Mouse (Mus musculus): ENCODE results near the gene Adam1a. TPM values are rescaled to one million over a fixed set of nuclear protein-coding genes. Genes with fewer than 3 reads are reported as not detected.
"Not testable (repeated sequence)": the region's sequence is repeated elsewhere in the genome, so short reads cannot be mapped to it uniquely, and the experiment has no call there.

Gene Adam1a
- polyA plus RNA-seq, 1 experiment, result 18.9 TPM

- Histone ChIP-seq H3K4me1 (ENCODE audit: control insufficient read depth, insufficient read depth, low read length) (peaks cover 4% of the 10 kb centered on the region; the same call in 1 of the 2 replicates), H3K4me3 (ENCODE audit: insufficient read depth, low read length) (no peak overlapping the region), H3K27ac (ENCODE audit: insufficient read depth, low read length) (no peak overlapping the region)
- TF ChIP-seq POLR2A (IDR thresholded peaks at IDR 0.05; ENCODE audit: extremely low read depth, insufficient read depth, low read length), result no peak
- TF ChIP-seq CTCF (IDR thresholded peaks at IDR 0.05; ENCODE audit: extremely low read depth, insufficient read depth, low read length), result peak; percentile 22; the same call in 1 of the 2 replicates
These were observed 4.0 kb downstream of the Adam1a start for GRCm38 (mm10) chr5:121541235-121541634.

DNA sequence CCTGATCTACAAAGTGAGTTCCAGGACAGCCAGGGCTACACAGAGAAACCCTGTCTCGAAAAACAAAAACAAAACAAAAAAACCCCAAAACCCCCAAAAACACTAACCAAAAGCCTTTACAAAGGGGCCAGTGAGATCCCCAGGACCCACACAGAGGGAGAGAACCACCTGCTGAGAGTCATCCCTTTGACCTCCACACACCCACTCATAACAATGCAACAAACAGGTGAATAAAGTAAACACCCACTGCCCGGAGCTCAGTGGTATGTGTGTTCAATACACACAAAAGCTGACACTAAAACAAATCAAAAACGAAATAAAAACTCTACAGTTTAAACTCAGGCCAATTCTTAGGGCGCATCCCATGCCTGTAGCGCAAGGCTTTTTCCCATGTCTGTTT is 5.2 kb downstream of the Adam1a start:
- TF ChIP-seq POLR2A (IDR thresholded peaks at IDR 0.05; ENCODE audit: extremely low read depth, insufficient read depth, low read length), result no peak
- no peak for TF ChIP-seq CTCF (IDR thresholded peaks at IDR 0.05; ENCODE audit: extremely low read depth, insufficient read depth, low read length)
- Histone ChIP-seq H3K27ac (ENCODE audit: insufficient read depth, low read length) (no peak overlapping the region), H3K4me3 (ENCODE audit: insufficient read depth, low read length) (no peak overlapping the region), H3K4me1 (ENCODE audit: control insufficient read depth, insufficient read depth, low read length) (peaks cover 4% of the 10 kb centered on the region; the same call in 1 of the 2 replicates)

- no peak overlapping the region for H3K4me3 ChIP-seq (ENCODE audit: insufficient read depth, low read length)
- TF ChIP-seq POLR2A (IDR thresholded peaks at IDR 0.05; ENCODE audit: extremely low read depth, insufficient read depth, low read length) (no peak), CTCF (IDR thresholded peaks at IDR 0.05; ENCODE audit: extremely low read depth, insufficient read depth, low read length) (no peak)
- no peak overlapping the region for H3K27ac ChIP-seq (ENCODE audit: insufficient read depth, low read length)
- peaks cover 1% of the 10 kb centered on the region; the same call in 1 of the 2 replicates for H3K4me1 ChIP-seq (ENCODE audit: control insufficient read depth, insufficient read depth, low read length)
These were observed 7.7 kb downstream of the Adam1a start for GRCm38 (mm10) chr5:121537588-121537987.

DNA sequence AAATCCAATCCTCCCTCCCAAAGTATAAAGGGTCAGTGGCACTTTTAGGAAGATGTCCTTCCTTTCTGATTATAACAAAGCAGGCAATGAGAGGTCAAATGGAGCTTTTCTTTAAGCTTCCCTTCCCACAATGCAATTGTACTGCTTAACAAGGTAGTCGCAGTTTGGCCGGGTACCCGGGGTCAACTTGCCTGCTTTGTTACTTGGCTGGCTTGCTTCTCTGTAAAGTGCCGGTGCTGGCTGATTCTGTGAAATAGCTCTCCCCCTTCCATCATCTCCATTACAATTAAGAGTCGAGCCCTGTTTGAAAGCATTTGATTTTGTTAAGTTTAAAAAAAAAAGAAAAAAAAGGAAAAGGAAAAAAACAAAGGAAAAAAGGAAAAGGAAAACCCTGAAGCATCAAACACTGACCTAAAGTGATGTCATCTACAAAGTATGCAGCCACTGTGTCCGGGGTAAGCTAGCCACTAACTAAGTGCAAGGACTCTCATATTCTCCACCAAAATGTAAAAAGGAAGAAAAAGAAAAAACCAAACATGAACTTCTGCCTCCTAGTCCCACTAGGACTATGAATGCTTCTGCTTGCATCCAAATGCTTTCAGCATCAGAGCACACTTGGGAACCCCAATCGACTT is 8.2 kb downstream of the Adam1a start:
- no peak overlapping the region for H3K4me3 ChIP-seq (ENCODE audit: insufficient read depth, low read length)
- no peaks in the 10 kb centered on the region; the same call in 1 of the 2 replicates for H3K4me1 ChIP-seq (ENCODE audit: control insufficient read depth, insufficient read depth, low read length)
- TF ChIP-seq CTCF (IDR thresholded peaks at IDR 0.05; ENCODE audit: extremely low read depth, insufficient read depth, low read length), result no peak
- TF ChIP-seq POLR2A (IDR thresholded peaks at IDR 0.05; ENCODE audit: extremely low read depth, insufficient read depth, low read length), result no peak
- no peak overlapping the region for H3K27ac ChIP-seq (ENCODE audit: insufficient read depth, low read length)

DNA sequence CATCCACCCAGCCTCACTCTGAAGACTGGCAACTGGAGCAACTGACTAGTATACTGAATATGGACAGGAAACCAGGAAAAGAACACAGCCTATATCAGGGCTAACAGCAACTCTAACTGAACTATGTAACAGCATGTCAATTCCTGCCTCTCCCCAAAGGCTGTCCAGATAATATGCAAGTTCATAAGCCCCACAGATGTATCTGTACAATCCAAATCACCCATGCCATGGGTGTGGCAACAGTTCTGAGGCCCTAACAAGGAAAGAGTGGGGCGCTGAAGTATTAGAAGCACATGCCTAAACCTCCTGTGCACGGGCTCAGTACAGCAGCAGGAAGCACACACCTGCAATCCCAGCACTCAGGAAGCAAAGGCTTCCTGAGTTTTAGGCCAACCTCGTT is 10.2 kb downstream of the Adam1a start:
- H3K4me1 ChIP-seq (ENCODE audit: control insufficient read depth, insufficient read depth, low read length), result no peaks in the 10 kb centered on the region
- TF ChIP-seq CTCF (IDR thresholded peaks at IDR 0.05; ENCODE audit: extremely low read depth, insufficient read depth, low read length), result no peak
- no peak for TF ChIP-seq POLR2A (IDR thresholded peaks at IDR 0.05; ENCODE audit: extremely low read depth, insufficient read depth, low read length)
- no peak overlapping the region for H3K4me3 ChIP-seq (ENCODE audit: insufficient read depth, low read length)
- no peak overlapping the region for H3K27ac ChIP-seq (ENCODE audit: insufficient read depth, low read length)

- TF ChIP-seq CTCF (IDR thresholded peaks at IDR 0.05; ENCODE audit: extremely low read depth, insufficient read depth, low read length) (peak; percentile 28; the same call in 1 of the 2 replicates), POLR2A (IDR thresholded peaks at IDR 0.05; ENCODE audit: extremely low read depth, insufficient read depth, low read length) (no peak)
- H3K4me3 ChIP-seq (ENCODE audit: insufficient read depth, low read length), result no peak overlapping the region
- H3K27ac ChIP-seq (ENCODE audit: insufficient read depth, low read length), result no peak overlapping the region
- no peaks in the 10 kb centered on the region for H3K4me1 ChIP-seq (ENCODE audit: control insufficient read depth, insufficient read depth, low read length)
These were observed 10.8 kb downstream of the Adam1a start for GRCm38 (mm10) chr5:121534521-121534920.

GRCm38 (mm10) chr5:121526961-121527360 is 18.3 kb downstream of the Adam1a start:
- Histone ChIP-seq H3K27ac (ENCODE audit: insufficient read depth, low read length) (no peak overlapping the region), H3K4me1 (ENCODE audit: control insufficient read depth, insufficient read depth, low read length) (no peaks in the 10 kb centered on the region), H3K4me3 (ENCODE audit: insufficient read depth, low read length) (no peak overlapping the region)
- TF ChIP-seq CTCF (IDR thresholded peaks at IDR 0.05; ENCODE audit: extremely low read depth, insufficient read depth, low read length) (no peak), POLR2A (IDR thresholded peaks at IDR 0.05; ENCODE audit: extremely low read depth, insufficient read depth, low read length) (no peak)

GRCm38 (mm10) chr5:121526526-121526925 is 18.8 kb downstream of the Adam1a start:
- Histone ChIP-seq H3K4me3 (ENCODE audit: insufficient read depth, low read length) (no peak overlapping the region), H3K27ac (ENCODE audit: insufficient read depth, low read length) (no peak overlapping the region), H3K4me1 (ENCODE audit: control insufficient read depth, insufficient read depth, low read length) (no peaks in the 10 kb centered on the region)
- no peak for TF ChIP-seq CTCF (IDR thresholded peaks at IDR 0.05; ENCODE audit: extremely low read depth, insufficient read depth, low read length)
- TF ChIP-seq POLR2A (IDR thresholded peaks at IDR 0.05; ENCODE audit: extremely low read depth, insufficient read depth, low read length), result no peak

- TF ChIP-seq CTCF (IDR thresholded peaks at IDR 0.05; ENCODE audit: extremely low read depth, insufficient read depth, low read length), result no peak
- Histone ChIP-seq H3K4me3 (ENCODE audit: insufficient read depth, low read length) (no peak overlapping the region), H3K4me1 (ENCODE audit: control insufficient read depth, insufficient read depth, low read length) (no peaks in the 10 kb centered on the region), H3K27ac (ENCODE audit: insufficient read depth, low read length) (no peak overlapping the region)
These were observed 19.4 kb downstream of the Adam1a start for GRCm38 (mm10) chr5:121525774-121526450.

DNA sequence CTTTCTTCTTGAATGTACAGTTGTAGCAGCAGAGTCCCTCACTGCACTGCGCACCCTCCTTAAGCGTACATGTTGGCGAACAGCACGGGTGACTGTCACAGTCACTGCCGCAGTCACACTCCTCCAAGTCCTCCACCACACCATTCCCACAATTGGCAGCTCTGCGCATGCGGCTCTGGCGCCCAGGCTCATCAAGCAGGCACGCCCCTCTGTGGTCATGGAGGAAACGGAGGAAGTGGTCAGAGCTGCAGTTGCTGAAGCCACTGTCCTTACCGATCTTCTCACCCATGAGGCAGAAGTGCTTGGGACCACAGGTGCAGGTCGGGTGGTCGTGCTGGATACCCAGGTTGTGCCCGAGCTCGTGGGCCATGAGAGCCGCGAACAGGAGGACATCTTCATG is 25.5 kb downstream of the Adam1a start:
- H3K4me1 ChIP-seq (ENCODE audit: control insufficient read depth, insufficient read depth, low read length); H3K4me3 ChIP-seq (ENCODE audit: insufficient read depth, low read length); H3K27ac ChIP-seq (ENCODE audit: insufficient read depth, low read length): not testable (repeated sequence)

All from cortical plate, adult 2 months (tissue).